Mouse (Mus musculus): ENCODE results near the gene Prss12. TPM values are rescaled to one million over a fixed set of nuclear protein-coding genes. Genes with fewer than 3 reads are reported as not detected.

Prss12 gene
- polyA plus RNA-seq (2016; fragmentation: Nextera tagmentation; extraction: Ambion mirVana): 3.9 and 4.7 TPM in 2 replicates

DNA sequence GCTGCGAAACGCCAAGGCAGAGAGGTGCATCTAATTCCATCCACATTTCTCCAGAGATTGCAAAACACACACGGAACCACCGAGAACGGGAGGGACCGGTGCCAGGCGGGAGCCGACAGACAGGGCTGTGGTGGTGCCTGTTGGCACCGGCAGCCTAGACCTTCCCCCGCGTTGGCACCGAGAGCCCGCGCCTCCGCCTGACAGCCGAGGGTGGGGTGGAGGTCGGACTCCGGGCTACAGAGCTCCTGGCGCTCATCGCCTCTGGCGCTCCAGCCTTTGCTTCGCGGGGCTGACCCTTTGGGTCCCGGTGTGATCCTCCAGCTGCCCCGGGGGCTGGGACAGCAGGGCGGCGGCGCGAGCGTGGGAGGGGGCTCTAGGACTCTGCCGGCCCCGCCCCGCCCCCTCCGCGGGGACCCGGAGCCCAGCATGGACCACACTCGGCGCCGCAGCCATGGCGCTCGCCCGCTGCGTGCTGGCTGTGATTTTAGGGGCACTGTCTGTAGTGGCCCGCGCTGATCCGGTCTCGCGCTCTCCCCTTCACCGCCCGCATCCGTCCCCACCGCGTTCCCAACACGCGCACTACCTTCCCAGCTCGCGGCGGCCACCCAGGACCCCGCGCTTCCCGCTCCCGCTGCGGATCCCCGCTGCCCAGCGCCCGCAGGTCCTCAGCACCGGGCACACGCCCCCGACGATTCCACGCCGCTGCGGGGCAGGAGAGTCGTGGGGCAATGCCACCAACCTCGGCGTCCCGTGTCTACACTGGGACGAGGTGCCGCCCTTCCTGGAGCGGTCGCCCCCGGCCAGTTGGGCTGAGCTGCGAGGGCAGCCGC, at the start of gene Prss12:
TSS of gene Prss12 (plus strand) at position 206 of the 830 bp plus-strand sequence.
- peaks cover 47% of the 10 kb centered on the region for H3K27me3 ChIP-seq (replicated peaks; ENCODE audit: low read depth, poor library complexity, severe bottlenecking)
- no peaks in the 10 kb centered on the region for H3K36me3 ChIP-seq (replicated peaks)
- peak; percentile 65 for DNase-seq (ENCODE audit: low spot score)
- H3K9me3 ChIP-seq: no peaks in the 10 kb centered on the region
- peaks cover 22% of the 10 kb centered on the region for H3K4me1 ChIP-seq
- H3K27ac ChIP-seq (replicated peaks): peak within 1 kb of the TSS; percentile 78
- under 1% methylated on average over 84 of the region's 84 CpGs for WGBS
- peak within 1 kb of the TSS; percentile 72 for H3K4me3 ChIP-seq

GRCm38 (mm10) chr3:123397562-123398481, 48.9 kb upstream of the Prss12 start:
- H3K27ac ChIP-seq (replicated peaks): no peak overlapping the region
- WGBS: 67% methylated on average over 9 of the region's 9 CpGs
- no peaks in the 10 kb centered on the region for H3K9me3 ChIP-seq
- peaks cover 3% of the 10 kb centered on the region; the same call in 1 of the 2 replicates for H3K4me1 ChIP-seq
- peak; percentile 24 for DNase-seq (ENCODE audit: low spot score)
- H3K4me3 ChIP-seq: no peak overlapping the region
- H3K36me3 ChIP-seq (replicated peaks): no peaks in the 10 kb centered on the region
- H3K27me3 ChIP-seq (replicated peaks; ENCODE audit: low read depth, poor library complexity, severe bottlenecking): no peaks in the 10 kb centered on the region; the same call in 1 of the 2 replicates

GRCm38 (mm10) chr3:123404945-123405344, 41.8 kb upstream of the Prss12 start:
- no peaks in the 10 kb centered on the region for H3K4me1 ChIP-seq
- H3K36me3 ChIP-seq (replicated peaks): no peaks in the 10 kb centered on the region
- no peak overlapping the region for H3K4me3 ChIP-seq
- H3K9me3 ChIP-seq: no peaks in the 10 kb centered on the region
- WGBS: 82% methylated on average over 3 of the region's 3 CpGs
- H3K27me3 ChIP-seq (replicated peaks; ENCODE audit: low read depth, poor library complexity, severe bottlenecking): no peaks in the 10 kb centered on the region; the same call in 1 of the 2 replicates
- no peak overlapping the region for H3K27ac ChIP-seq (replicated peaks)
- no peak for DNase-seq (ENCODE audit: low spot score)

DNA sequence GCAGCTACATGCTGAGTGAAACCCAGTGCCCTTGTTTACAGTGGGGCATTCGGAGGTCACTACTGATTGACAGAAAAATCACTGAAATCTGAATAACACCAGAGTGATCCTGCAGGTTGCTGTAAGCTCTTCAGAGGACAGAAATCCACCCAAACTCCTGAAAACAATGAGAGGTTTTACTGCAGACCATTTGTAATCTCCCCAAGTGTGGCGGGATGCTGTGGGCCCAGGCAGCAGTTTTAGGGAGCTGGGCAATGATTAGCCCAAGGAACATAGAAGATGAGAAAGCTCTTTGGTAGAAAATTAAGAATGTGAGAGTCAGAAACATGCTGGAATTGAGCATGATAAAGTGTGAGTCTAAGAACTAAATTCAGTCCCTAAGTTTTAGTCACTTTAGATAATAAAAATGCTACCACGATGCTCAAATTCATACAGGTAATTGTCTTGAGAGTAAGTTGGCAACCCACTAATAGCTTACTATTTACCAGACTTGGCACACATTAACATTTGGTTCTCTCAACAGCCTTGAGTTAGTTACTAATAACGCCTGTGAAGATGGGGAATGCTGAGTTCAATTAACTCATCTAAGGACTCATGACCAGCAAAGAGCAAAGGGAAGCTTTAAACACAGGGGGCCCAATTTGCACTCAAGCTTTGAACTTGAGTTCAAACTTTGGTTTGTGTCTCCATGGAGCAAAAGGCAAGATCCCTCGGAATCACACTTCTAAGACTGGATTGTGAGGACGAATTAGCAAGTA, 34.7 kb upstream of the Prss12 start:
- H3K27me3 ChIP-seq (replicated peaks; ENCODE audit: low read depth, poor library complexity, severe bottlenecking): no peaks in the 10 kb centered on the region
- no peak overlapping the region for H3K4me3 ChIP-seq
- no peaks in the 10 kb centered on the region for H3K36me3 ChIP-seq (replicated peaks)
- H3K9me3 ChIP-seq: no peaks in the 10 kb centered on the region
- 84% methylated on average over 6 of the region's 6 CpGs for WGBS
- no peaks in the 10 kb centered on the region for H3K4me1 ChIP-seq
- DNase-seq (ENCODE audit: low spot score): no peak
- H3K27ac ChIP-seq (replicated peaks): no peak overlapping the region

DNA sequence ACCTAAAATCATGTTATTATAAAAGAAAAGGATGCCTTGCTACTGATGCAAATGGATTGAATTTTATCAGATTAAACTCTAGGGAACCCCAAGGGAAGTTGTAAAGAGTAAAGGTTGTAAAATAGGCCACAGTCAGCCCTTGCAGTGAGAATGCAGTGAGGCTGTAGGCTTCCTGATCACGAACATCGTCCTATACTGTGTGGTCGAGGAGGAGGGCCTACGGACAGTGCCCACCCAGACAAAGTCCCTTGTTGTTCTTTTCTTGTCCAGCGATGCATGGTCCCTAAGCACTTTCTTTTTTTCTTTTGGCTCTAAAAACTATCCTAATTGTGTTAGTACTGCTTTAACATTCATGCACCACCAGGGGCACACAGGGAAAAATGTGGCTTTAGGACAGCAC, 33.5 kb upstream of the Prss12 start:
- Histone ChIP-seq H3K4me3 (no peak overlapping the region), H3K27ac (replicated peaks) (no peak overlapping the region), H3K27me3 (replicated peaks; ENCODE audit: low read depth, poor library complexity, severe bottlenecking) (no peaks in the 10 kb centered on the region), H3K36me3 (replicated peaks) (no peaks in the 10 kb centered on the region), H3K9me3 (no peaks in the 10 kb centered on the region), H3K4me1 (no peaks in the 10 kb centered on the region)
- WGBS: 57% methylated on average over 5 of the region's 5 CpGs
- DNase-seq (ENCODE audit: low spot score): no peak

GRCm38 (mm10) chr3:123425647-123426046, 21.1 kb upstream of the Prss12 start:
- Histone ChIP-seq H3K27ac (replicated peaks) (no peak overlapping the region), H3K27me3 (replicated peaks; ENCODE audit: low read depth, poor library complexity, severe bottlenecking) (no peaks in the 10 kb centered on the region), H3K4me3 (no peak overlapping the region), H3K4me1 (no peaks in the 10 kb centered on the region), H3K36me3 (replicated peaks) (no peaks in the 10 kb centered on the region), H3K9me3 (no peaks in the 10 kb centered on the region)
- WGBS: 76% methylated on average over 2 of the region's 2 CpGs
- no peak for DNase-seq (ENCODE audit: low spot score)

DNA sequence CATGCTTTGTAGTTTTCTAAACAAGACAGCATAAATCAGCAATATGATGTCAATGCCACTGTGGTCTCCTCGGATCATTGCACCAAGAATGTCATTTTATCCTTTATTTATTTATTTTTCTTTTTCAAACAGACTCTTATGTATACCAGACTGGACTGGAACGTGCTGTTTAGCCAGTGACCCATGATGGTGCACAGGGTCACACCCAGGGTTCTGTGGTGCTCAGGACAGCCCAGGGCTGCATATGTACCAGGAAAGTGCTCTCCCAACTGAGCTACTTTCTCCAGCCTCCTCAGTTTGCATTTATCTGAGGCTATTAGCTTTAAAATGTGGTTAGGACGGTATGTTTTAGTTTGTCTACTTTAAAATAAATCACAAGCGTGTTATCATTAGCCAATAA, 18.7 kb upstream of the Prss12 start:
- Histone ChIP-seq H3K4me3 (no peak overlapping the region), H3K27ac (replicated peaks) (no peak overlapping the region), H3K9me3 (no peaks in the 10 kb centered on the region), H3K4me1 (no peaks in the 10 kb centered on the region), H3K27me3 (replicated peaks; ENCODE audit: low read depth, poor library complexity, severe bottlenecking) (no peaks in the 10 kb centered on the region), H3K36me3 (replicated peaks) (no peaks in the 10 kb centered on the region)
- WGBS: 63% methylated on average over 4 of the region's 4 CpGs
- DNase-seq (ENCODE audit: low spot score): no peak

DNA sequence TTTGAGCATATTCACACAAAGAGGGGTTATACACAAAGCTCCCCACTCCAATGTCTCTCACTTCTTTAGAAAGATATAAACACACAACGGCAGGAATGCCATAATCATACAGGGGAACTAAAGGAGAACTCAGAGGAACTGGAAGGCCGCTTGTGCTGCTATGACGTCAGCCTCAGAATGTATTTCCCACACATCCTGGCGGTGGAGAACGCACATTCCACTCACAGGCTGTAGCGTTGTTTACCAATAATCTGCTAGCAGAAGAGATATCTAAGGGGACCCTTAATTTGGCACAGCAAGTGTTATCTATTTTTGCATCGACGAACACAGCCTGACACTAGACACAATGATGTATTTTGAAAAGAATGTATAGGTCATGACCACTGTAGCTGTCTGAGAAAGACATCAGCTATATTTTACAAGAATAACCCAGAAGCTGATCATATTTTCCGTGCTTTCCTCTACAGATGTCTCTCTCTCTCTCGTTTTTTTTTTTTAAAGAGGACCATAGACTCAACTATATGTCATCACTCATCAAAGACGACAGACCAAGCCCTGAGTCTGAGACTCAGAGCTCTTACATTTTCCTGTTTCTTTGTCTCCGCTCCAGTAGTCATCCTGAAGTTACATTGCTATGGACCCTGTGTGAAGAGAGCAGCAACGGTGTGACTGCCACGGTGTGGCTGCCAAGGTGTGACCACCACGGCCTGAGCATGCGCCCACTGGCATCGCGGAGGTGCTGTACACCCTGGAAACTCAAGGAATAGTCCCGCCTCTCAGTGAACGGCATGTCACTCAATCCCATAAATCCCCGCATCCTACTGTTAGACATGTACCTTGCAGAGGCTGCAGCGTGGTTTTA, 16.9 kb upstream of the Prss12 start:
- Histone ChIP-seq H3K27ac (replicated peaks) (no peak overlapping the region), H3K4me1 (no peaks in the 10 kb centered on the region), H3K27me3 (replicated peaks; ENCODE audit: low read depth, poor library complexity, severe bottlenecking) (no peaks in the 10 kb centered on the region), H3K4me3 (no peak overlapping the region), H3K9me3 (no peaks in the 10 kb centered on the region), H3K36me3 (replicated peaks) (no peaks in the 10 kb centered on the region)
- WGBS: 89% methylated on average over 22 of the region's 22 CpGs
- no peak for DNase-seq (ENCODE audit: low spot score)

- Histone ChIP-seq H3K9me3 (no peaks in the 10 kb centered on the region), H3K27ac (replicated peaks) (no peak overlapping the region), H3K4me3 (no peak overlapping the region), H3K4me1 (no peaks in the 10 kb centered on the region), H3K27me3 (replicated peaks; ENCODE audit: low read depth, poor library complexity, severe bottlenecking) (no peaks in the 10 kb centered on the region), H3K36me3 (replicated peaks) (no peaks in the 10 kb centered on the region)
- WGBS: 67% methylated on average over 5 of the region's 5 CpGs
- DNase-seq (ENCODE audit: low spot score): no peak
These were observed 14.6 kb upstream of the Prss12 start for GRCm38 (mm10) chr3:123431951-123432674.

DNA sequence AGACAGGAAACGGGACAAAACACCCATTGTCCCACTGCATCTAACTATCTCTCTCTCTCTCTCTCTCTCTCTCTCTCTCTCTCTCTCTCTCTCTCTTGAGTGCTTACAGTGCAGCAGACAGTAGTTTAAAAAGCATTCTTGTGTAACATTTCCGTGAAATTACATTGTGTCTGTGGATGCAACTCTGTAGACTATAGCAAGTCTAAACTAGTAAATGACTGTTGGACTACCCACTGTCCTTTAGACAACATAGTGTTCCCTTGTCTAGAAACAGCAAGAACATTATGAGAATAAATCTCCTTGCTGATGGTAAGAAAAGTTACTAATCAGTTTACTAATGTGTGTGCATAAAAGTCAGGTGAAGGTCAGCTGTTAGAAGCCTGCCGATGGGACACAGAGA, 13.4 kb upstream of the Prss12 start:
- no peak for DNase-seq (ENCODE audit: low spot score)
- Histone ChIP-seq H3K27ac (replicated peaks) (no peak overlapping the region), H3K4me1 (no peaks in the 10 kb centered on the region), H3K9me3 (no peaks in the 10 kb centered on the region), H3K4me3 (no peak overlapping the region), H3K36me3 (replicated peaks) (no peaks in the 10 kb centered on the region), H3K27me3 (replicated peaks; ENCODE audit: low read depth, poor library complexity, severe bottlenecking) (no peaks in the 10 kb centered on the region)
- 72% methylated on average over 3 of the region's 3 CpGs for WGBS

DNA sequence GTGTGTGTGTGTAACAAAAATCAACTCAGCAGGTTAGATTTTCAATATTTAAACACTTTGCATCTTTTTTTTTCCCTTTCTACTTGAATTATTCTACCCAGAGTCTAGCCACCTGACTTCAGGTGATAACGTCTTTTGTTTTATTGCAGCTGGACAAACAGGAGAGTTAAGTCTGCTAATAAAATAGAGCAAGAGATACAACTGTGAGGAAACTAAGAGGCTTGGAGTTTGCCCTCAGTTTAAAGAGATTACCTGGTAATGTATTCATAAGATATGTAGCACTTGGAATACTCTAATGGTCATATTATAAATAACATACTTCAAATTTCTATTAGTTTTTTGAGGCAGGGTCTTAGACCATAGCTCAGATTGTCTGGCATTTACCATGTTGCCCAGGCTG, 9.1 kb upstream of the Prss12 start:
- H3K36me3 ChIP-seq (replicated peaks): no peaks in the 10 kb centered on the region
- H3K27me3 ChIP-seq (replicated peaks; ENCODE audit: low read depth, poor library complexity, severe bottlenecking): no peaks in the 10 kb centered on the region
- 91% methylated on average over 1 of the region's 1 CpGs for WGBS
- no peaks in the 10 kb centered on the region for H3K4me1 ChIP-seq
- no peak for DNase-seq (ENCODE audit: low spot score)
- H3K27ac ChIP-seq (replicated peaks): no peak overlapping the region
- H3K4me3 ChIP-seq: no peak overlapping the region
- no peaks in the 10 kb centered on the region for H3K9me3 ChIP-seq

Data from embryonic facial prominence, embryonic 10.5 days (tissue).